Mouse (Mus musculus) MEL (cell line): Measurements from ENCODE around the gene Usp29. TPM values are rescaled to one million over a fixed set of nuclear protein-coding genes. Genes with fewer than 3 reads are reported as not detected.
"Not testable (repeated sequence)": the region's sequence is repeated elsewhere in the genome, so short reads cannot be mapped to it uniquely, and the experiment has no call there.

Experiments
- DNase-seq: peaks from one replicate; pipeline ENCODE4 v3.0.0; 2011; ENCODE audit warnings: low read depth, low spot score
- H3K27ac ChIP-seq: 2 replicates; pipeline ENCODE4 v1.5.1; 2012; ENCODE audit warnings: low read depth, mild to moderate bottlenecking, control low read depth, low read length, moderate library complexity; ENCODE audit not compliant: control insufficient read depth
- H3K27me3 ChIP-seq, 2 experiments: fragments of 150-350 bp in 1 of 2; sonication (generic) in 1 of 2; 2 replicates each; pipeline ENCODE4 v1.6.1; 2012; ENCODE audit warnings: low read length in 2 of 2, mild to moderate bottlenecking in 2 of 2, improper control_type of control experiment in 1 of 2, moderate library complexity in 1 of 2; ENCODE audit not compliant: insufficient read depth in 2 of 2, control insufficient read depth in 1 of 2
- H3K36me3 ChIP-seq, 2 experiments: 2 replicates each; pipeline ENCODE4 v1.6.1; 2012 to 2014; ENCODE audit warnings: low read length in 2 of 2, improper control_type of control experiment in 1 of 2, inconsistent platforms in 1 of 2, mild to moderate bottlenecking in 1 of 2; ENCODE audit not compliant: insufficient read depth in 2 of 2, control insufficient read depth in 1 of 2
- H3K4me1 ChIP-seq, 2 experiments: fragments of 150-350 bp in 1 of 2; sonication (generic) in 1 of 2; 2 replicates each; pipeline ENCODE4 v1.6.1; 2012; ENCODE audit warnings: low read length in 2 of 2, improper control_type of control experiment in 1 of 2, mild to moderate bottlenecking in 1 of 2; ENCODE audit not compliant: insufficient read depth in 2 of 2, control insufficient read depth in 1 of 2
- H3K4me3 ChIP-seq, 2 experiments: fragments of 150-350 bp in 1 of 2; sonication (generic) in 1 of 2; 2 replicates each; pipeline ENCODE4 v1.5.1; 2012; ENCODE audit warnings: low read depth in 2 of 2, low read length in 2 of 2, mild to moderate bottlenecking in 2 of 2, moderate library complexity in 2 of 2, control low read depth in 1 of 2, improper control_type of control experiment in 1 of 2; ENCODE audit not compliant: control insufficient read depth in 1 of 2, insufficient read depth in 1 of 2
- H3K79me2 ChIP-seq: 2 replicates; pipeline ENCODE4 v1.6.1; 2012; ENCODE audit warnings: mild to moderate bottlenecking, low read length, moderate library complexity; ENCODE audit not compliant: control insufficient read depth, poor library complexity, insufficient read depth
- H3K9ac ChIP-seq: 2 replicates; pipeline ENCODE4 v1.6.1; 2012; ENCODE audit warnings: low read depth, mild to moderate bottlenecking, control low read depth, low read length, moderate library complexity; ENCODE audit not compliant: control insufficient read depth, poor library complexity, severe bottlenecking
- H3K9me3 ChIP-seq: fragments of 150-350 bp; sonication (generic); replicated peaks from 2 replicates; pipeline ENCODE4 v1.6.1; 2012; ENCODE audit warnings: mild to moderate bottlenecking, low read length, improper control_type of control experiment, moderate library complexity; ENCODE audit not compliant: insufficient read depth
- BHLHE40 ChIP-seq: IDR thresholded peaks from 2 replicates; pipeline ENCODE4 v1.6.1; 2012; ENCODE audit warnings: low read depth, mild to moderate bottlenecking, inconsistent platforms, low read length, improper control_type of control experiment, borderline replicate concordance
- CHD2 ChIP-seq: IDR thresholded peaks from 2 replicates; pipeline ENCODE4 v1.6.1; 2011; ENCODE audit warnings: low read length, improper control_type of control experiment
- CTCF ChIP-seq, 3 experiments: IDR thresholded peaks in 2 of 3; conservative IDR thresholded peaks in 1 of 3; 2 replicates each; pipeline ENCODE4 v1.5.1; 2011 to 2012; ENCODE audit warnings: low read length in 3 of 3, low read depth in 2 of 3, mild to moderate bottlenecking in 2 of 3, improper control_type of control experiment in 1 of 3, inconsistent platforms in 1 of 3, mixed read lengths in 1 of 3, moderate library complexity in 1 of 3; ENCODE audit not compliant: control insufficient read depth in 1 of 3, insufficient read depth in 1 of 3, poor library complexity in 1 of 3, severe bottlenecking in 1 of 3
- E2F4 ChIP-seq: IDR thresholded peaks from 2 replicates; pipeline ENCODE4 v1.6.1; 2011; ENCODE audit warnings: low read depth, low read length, improper control_type of control experiment, borderline replicate concordance
- EP300 ChIP-seq, 2 experiments: IDR thresholded peaks; 2 replicates each; pipeline ENCODE4 v1.6.1; 2011; ENCODE audit warnings: improper control_type of control experiment in 2 of 2, low read length in 2 of 2, low read depth in 1 of 2, mild to moderate bottlenecking in 1 of 2
- GATA1 ChIP-seq: IDR thresholded peaks from 2 replicates; pipeline ENCODE4 v1.6.1; 2011; ENCODE audit warnings: low read depth, low read length, improper control_type of control experiment
- MAFK ChIP-seq: IDR thresholded peaks from 2 replicates; pipeline ENCODE4 v1.6.1; 2011; ENCODE audit warnings: low read depth, mild to moderate bottlenecking, low read length, improper control_type of control experiment, borderline replicate concordance
- MXI1 ChIP-seq: IDR thresholded peaks from 2 replicates; pipeline ENCODE4 v1.6.1; 2011; ENCODE audit warnings: mild to moderate bottlenecking, low read depth, low read length, improper control_type of control experiment
- MYB ChIP-seq: IDR thresholded peaks from 2 replicates; pipeline ENCODE4 v1.6.1; 2011; ENCODE audit warnings: mild to moderate bottlenecking, low read depth, low read length, improper control_type of control experiment
- MYC ChIP-seq: IDR thresholded peaks from 2 replicates; pipeline ENCODE4 v1.6.1; 2011; ENCODE audit warnings: low read depth, mild to moderate bottlenecking, low read length, improper control_type of control experiment, moderate library complexity
- NRF1 ChIP-seq: IDR thresholded peaks from 2 replicates; pipeline ENCODE4 v1.6.1; 2014; ENCODE audit warnings: low read depth, mild to moderate bottlenecking, inconsistent platforms, low read length, improper control_type of control experiment, moderate library complexity; ENCODE audit not compliant: poor library complexity, insufficient read depth, severe bottlenecking
- POLR2A ChIP-seq, 2 experiments: IDR thresholded peaks; 2 replicates each; pipeline ENCODE4 v1.6.1; 2011 to 2012; ENCODE audit warnings: low read length in 2 of 2, mild to moderate bottlenecking in 2 of 2, control low read depth in 1 of 2, improper control_type of control experiment in 1 of 2, low read depth in 1 of 2, moderate library complexity in 1 of 2; ENCODE audit not compliant: control insufficient read depth in 1 of 2, insufficient read depth in 1 of 2, poor library complexity in 1 of 2
- POLR2AphosphoS2 ChIP-seq: IDR thresholded peaks from 2 replicates; pipeline ENCODE4 v1.6.1; 2011; ENCODE audit warnings: low read length, improper control_type of control experiment
- POLR2AphosphoS5 ChIP-seq: IDR thresholded peaks from 2 replicates; pipeline ENCODE4 v1.6.1; 2012; ENCODE audit warnings: low read depth, borderline replicate concordance, mild to moderate bottlenecking, inconsistent platforms, low read length, moderate library complexity, mixed read lengths
- RAD21 ChIP-seq: IDR thresholded peaks from 2 replicates; pipeline ENCODE4 v1.6.1; 2011; ENCODE audit warnings: mild to moderate bottlenecking, low read depth, low read length, improper control_type of control experiment
- SIN3A ChIP-seq: IDR thresholded peaks from 2 replicates; pipeline ENCODE4 v1.6.1; 2012; ENCODE audit warnings: low read length, improper control_type of control experiment, inconsistent platforms
- TCF12 ChIP-seq: IDR thresholded peaks from 2 replicates; pipeline ENCODE4 v1.6.1; 2014; ENCODE audit warnings: low read depth, mild to moderate bottlenecking, inconsistent platforms, low read length, improper control_type of control experiment, moderate library complexity
- UBTF ChIP-seq: IDR thresholded peaks from 2 replicates; pipeline ENCODE4 v1.6.1; 2012; ENCODE audit warnings: low read depth, mild to moderate bottlenecking, inconsistent platforms, low read length, improper control_type of control experiment, moderate library complexity, borderline replicate concordance; ENCODE audit not compliant: insufficient read depth
- USF2 ChIP-seq, 2 experiments: IDR thresholded peaks; 2 replicates each; pipeline ENCODE4 v1.6.1; 2011 to 2012; ENCODE audit warnings: improper control_type of control experiment in 2 of 2, low read length in 2 of 2, borderline replicate concordance in 1 of 2, inconsistent platforms in 1 of 2, low read depth in 1 of 2, mild to moderate bottlenecking in 1 of 2; ENCODE audit not compliant: insufficient read depth in 1 of 2
- ZC3H11A ChIP-seq: IDR thresholded peaks from 2 replicates; pipeline ENCODE4 v1.6.1; 2012; ENCODE audit warnings: low read depth, mild to moderate bottlenecking, inconsistent platforms, low read length, improper control_type of control experiment
- ZKSCAN1 ChIP-seq: IDR thresholded peaks from 2 replicates; pipeline ENCODE4 v1.6.1; 2012; ENCODE audit warnings: low read depth, mild to moderate bottlenecking, inconsistent platforms, low read length, improper control_type of control experiment, moderate library complexity
- polyA plus RNA-seq, 2 experiments: library from polyadenylated mRNA; stranded (reverse) in 1 of 2; unstranded in 1 of 2; fragments of >175 nt in 1 of 2; fragments of >200 nt in 1 of 2; gene quantifications; 2 replicates each; pipeline versions ENCODE4 v1.2.1 to v1.2.4; 2012; ENCODE audit warnings: low replicate concordance in 2 of 2, low read depth in 1 of 2; ENCODE audit not compliant: insufficient read length in 2 of 2, insufficient read depth in 1 of 2, missing spikeins in 1 of 2
- total RNA-seq: library from RNA; depleted of rRNA; stranded (reverse); fragments of 300-350 nt; gene quantifications from 2 replicates; pipeline ENCODE4 v1.2.3, GENCODE M21; 2012

Gene Usp29
- total and polyA plus RNA-seq, 3 experiments: not detected

DNA sequence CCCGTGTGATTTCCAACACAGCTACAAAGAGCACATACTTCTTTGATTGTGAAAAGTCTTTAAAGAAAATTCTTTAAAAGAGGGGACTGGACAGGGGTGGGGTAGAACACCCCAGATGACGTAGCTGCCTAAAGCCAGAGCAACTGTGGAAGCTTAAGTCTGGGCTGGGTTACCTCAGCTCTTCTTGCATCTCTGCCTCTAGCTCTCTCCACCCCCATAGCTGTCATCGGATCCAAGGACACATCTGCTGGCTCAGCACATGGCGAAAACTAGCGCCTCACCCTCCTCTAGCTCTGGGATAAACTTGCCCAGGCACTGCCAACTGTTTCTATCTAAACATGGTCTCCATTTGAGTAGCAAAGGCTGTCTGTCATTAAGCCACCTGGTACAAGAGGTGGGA lies 34.9 kb downstream of the Usp29 start:
- DNase-seq: no peak
- no peaks in the 10 kb centered on the region for H3K9me3 ChIP-seq
- H3K79me2 ChIP-seq: no peaks in the 10 kb centered on the region
- no peak overlapping the region for H3K9ac ChIP-seq
- H3K27me3 ChIP-seq: no peaks in the 10 kb centered on the region
- no peaks in the 10 kb centered on the region for H3K4me1 ChIP-seq
- H3K4me3 ChIP-seq: no peak overlapping the region
- no peaks in the 10 kb centered on the region for H3K36me3 ChIP-seq
- no peak for TF ChIP-seq POLR2AphosphoS2
- no peak for TF ChIP-seq MAFK
- TF ChIP-seq MYB: no peak
- no peak for TF ChIP-seq GATA1
- TF ChIP-seq EP300 (IDR thresholded peaks at IDR 0.05; ENCODE audit: low read depth in 1 of 2, low read length in 2 of 2): no peak
- no peak for TF ChIP-seq SIN3A
- no peak for TF ChIP-seq UBTF
- TF ChIP-seq USF2 (IDR thresholded peaks at IDR 0.05; ENCODE audit: borderline replicate concordance in 1 of 2, insufficient read depth in 1 of 2, low read depth in 1 of 2, low read length in 2 of 2): no peak
- no peak for TF ChIP-seq CTCF (IDR thresholded peaks at IDR 0.05 in 2 of 3, conservative IDR thresholded peaks at IDR 0.05 in 1 of 3; ENCODE audit: control insufficient read depth in 1 of 3, insufficient read depth in 1 of 3, low read depth in 2 of 3, low read length in 3 of 3, poor library complexity in 1 of 3, severe bottlenecking in 1 of 3)
- TF ChIP-seq ZC3H11A: no peak
- no peak for TF ChIP-seq TCF12
- no peak overlapping the region for H3K27ac ChIP-seq

DNA sequence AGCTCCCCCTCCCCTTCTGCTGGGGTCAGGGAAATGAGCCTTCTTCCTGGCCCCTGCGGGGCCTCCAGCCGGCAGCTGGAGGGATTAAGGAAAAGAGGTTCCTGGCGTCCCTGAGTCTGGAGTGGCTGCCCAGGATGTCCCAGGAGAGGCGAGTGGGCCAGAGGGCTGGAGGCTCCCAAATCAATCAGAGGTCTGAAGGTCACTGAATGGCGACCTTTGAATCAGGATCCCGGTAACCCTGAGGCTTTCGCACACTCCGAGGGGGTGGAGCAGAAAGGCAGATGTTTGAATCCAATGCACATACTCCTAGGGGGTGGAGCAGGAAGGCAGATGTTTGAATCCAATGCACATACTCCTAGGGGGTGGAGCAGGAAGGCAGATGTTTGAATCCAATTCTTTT lies 39.9 kb downstream of the Usp29 start:
- no peaks in the 10 kb centered on the region for H3K27me3 ChIP-seq
- H3K79me2 ChIP-seq: no peaks in the 10 kb centered on the region
- no peaks in the 10 kb centered on the region for H3K9me3 ChIP-seq
- no peak for TF ChIP-seq POLR2A (IDR thresholded peaks at IDR 0.05; ENCODE audit: control insufficient read depth in 1 of 2, insufficient read depth in 1 of 2, low read depth in 1 of 2, low read length in 2 of 2, poor library complexity in 1 of 2)
- no peak for TF ChIP-seq CHD2
- no peak for TF ChIP-seq UBTF
- no peak for TF ChIP-seq E2F4
- no peak for TF ChIP-seq NRF1
- no peak for TF ChIP-seq MXI1
- no peak for TF ChIP-seq ZKSCAN1
- TF ChIP-seq POLR2AphosphoS5: no peak
- TF ChIP-seq ZC3H11A: no peak
- no peak for TF ChIP-seq MYC
- TF ChIP-seq BHLHE40: no peak
- TF ChIP-seq RAD21: no peak
- no peaks in the 10 kb centered on the region for H3K4me1 ChIP-seq
- no peak for DNase-seq
- no peaks in the 10 kb centered on the region for H3K36me3 ChIP-seq
- H3K4me3 ChIP-seq: no peak overlapping the region
- H3K27ac ChIP-seq: no peak overlapping the region
- H3K9ac ChIP-seq: no peak overlapping the region

GRCm38 (mm10) chr7:6773865-6774413 lies 43.6 kb downstream of the Usp29 start:
- H3K9ac ChIP-seq, H3K36me3 ChIP-seq, H3K27ac ChIP-seq, H3K4me3 ChIP-seq, H3K4me1 ChIP-seq, H3K27me3 ChIP-seq, H3K79me2 ChIP-seq, DNase-seq, H3K9me3 ChIP-seq: not testable (repeated sequence)
